Mouse (Mus musculus): ENCODE measurements around the gene Gm14444. TPM values are rescaled to one million over a fixed set of nuclear protein-coding genes. Genes with fewer than 3 reads are reported as not detected.

The Gm14444 gene
- polyA plus RNA-seq (2017; shearing (Covaris generic)): not detected

GRCm38 (mm10) chr2:175010022-175010421, at the start of gene Gm14444:
TSS of gene Gm14444 (plus strand) at chr2:175010241.

GRCm38 (mm10) chr2:175067681-175068261, 57.7 kb downstream of the Gm14444 start, which contains the start of gene Gm14393:
TSS of gene Gm14393 (minus strand) at chr2:175067781.

Other genes starting within 250 kb of the Gm14444 start
- gene Edn3, start 249.6 kb upstream of the Gm14444 start, polyA plus RNA-seq (2017; shearing (Covaris generic)): 0.11 TPM
- not detected for gene Gm14393, start 57.5 kb downstream of the Gm14444 start, polyA plus RNA-seq (2017; shearing (Covaris generic))
- gene Gm14399, start 131.8 kb downstream of the Gm14444 start, polyA plus RNA-seq (2017; shearing (Covaris generic)): 10.1 TPM
- gene Gm14443, start 165.6 kb downstream of the Gm14444 start, polyA plus RNA-seq (2017; shearing (Covaris generic)): not detected
- gene Gm14391, start 196.7 kb downstream of the Gm14444 start, polyA plus RNA-seq (2017; shearing (Covaris generic)): 2.9 TPM